Mouse (Mus musculus) embryonic fibroblast, embryonic 13.5 days (primary cell): ENCODE data around the gene Pacs2.

Experiments
- CTCF ChIP-seq: IDR thresholded peaks from 2 replicates; pipeline ENCODE4 v1.5.1; 2011; ENCODE audit warnings: mild to moderate bottlenecking, control low read depth, low read length, moderate library complexity, borderline replicate concordance; ENCODE audit not compliant: insufficient read depth
- POLR2A ChIP-seq: IDR thresholded peaks from 2 replicates; pipeline ENCODE4 v1.6.1; 2011; ENCODE audit warnings: low read depth, mild to moderate bottlenecking, control low read depth, low read length, moderate library complexity

DNA sequence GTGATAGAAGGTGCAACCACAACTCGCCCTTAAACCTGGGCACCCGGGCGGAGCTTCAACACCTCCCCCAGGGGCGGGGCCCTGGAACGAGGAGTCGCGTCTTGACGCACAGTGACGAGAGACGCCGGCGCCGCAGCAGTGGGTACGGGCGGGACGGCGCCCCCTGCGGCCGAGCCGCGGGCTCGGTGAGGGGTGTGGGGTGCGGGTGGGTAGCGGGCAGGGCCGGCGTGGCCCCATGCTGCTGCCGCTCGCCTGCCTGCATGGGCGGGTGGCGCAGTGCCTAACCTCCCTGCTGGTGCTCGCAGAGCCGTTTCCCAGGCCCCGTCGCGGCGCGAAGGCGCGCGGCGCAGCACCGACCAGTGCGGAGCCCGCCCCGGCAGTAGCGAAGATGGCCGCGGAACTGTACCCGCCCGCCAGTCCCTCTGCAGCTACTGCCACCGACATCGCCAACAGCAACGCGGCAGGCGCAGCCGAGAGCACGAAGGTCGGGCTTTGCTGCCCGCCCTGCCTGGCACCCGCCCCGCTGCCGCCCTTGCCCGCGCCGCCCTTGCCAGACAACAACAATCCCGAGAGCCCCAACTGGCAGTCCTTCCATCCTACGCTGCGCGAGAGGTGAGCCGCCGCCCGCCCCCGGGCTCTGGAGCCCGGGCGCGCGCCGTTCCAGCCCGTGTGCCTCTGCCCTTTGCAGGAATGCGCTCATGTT is 37.8 kb upstream of the Pacs2 start, which contains the start of gene Btbd6:
- TF ChIP-seq CTCF: 0 out of 2 replicates have a peak, but pooled peaks have one; percentile 10
- peak; percentile 77 for TF ChIP-seq POLR2A
